Mouse (Mus musculus): ENCODE measurements around the gene Pccb.

DNA sequence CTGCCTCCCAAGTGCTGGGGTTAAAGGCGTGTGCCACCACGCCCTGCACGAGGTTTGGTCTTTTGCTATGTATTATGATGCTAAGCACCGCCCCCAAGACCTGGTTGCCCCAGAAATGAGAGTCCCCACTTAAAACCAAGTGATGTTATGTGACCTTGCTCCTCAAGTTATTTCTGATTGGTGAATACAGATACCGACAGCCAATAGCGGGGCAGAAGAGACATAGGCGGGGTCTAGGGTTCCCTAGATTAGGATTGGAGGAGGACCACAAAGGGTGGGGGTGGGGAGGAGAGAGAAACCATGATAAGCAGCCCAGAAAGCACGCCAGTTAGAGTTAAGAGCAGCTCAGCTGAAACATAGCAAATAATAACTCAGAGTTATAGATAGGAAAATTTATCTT lies 31.9 kb downstream of the Pccb start:
- TF ChIP-seq POLR2A (IDR thresholded peaks at IDR 0.05; ENCODE audit: insufficient read depth, low read length), result no peak
- TF ChIP-seq CTCF (IDR thresholded peaks at IDR 0.05; ENCODE audit: low read depth, low read length), result no peak

All from ES-Bruce4 (cell line).